Mouse (Mus musculus) embryo, embryonic 10 days (tissue): ENCODE measurements around the gene H2-Ob.
"Not testable (repeated sequence)": the region's sequence is repeated elsewhere in the genome, so short reads cannot be mapped to it uniquely, and the experiment has no call there.

Experiments used
- DNase-seq: peaks from one replicate; pipeline ENCODE4 v3.0.0-alpha.2; 2015; ENCODE audit warnings: low spot score

H2-Ob gene

DNA sequence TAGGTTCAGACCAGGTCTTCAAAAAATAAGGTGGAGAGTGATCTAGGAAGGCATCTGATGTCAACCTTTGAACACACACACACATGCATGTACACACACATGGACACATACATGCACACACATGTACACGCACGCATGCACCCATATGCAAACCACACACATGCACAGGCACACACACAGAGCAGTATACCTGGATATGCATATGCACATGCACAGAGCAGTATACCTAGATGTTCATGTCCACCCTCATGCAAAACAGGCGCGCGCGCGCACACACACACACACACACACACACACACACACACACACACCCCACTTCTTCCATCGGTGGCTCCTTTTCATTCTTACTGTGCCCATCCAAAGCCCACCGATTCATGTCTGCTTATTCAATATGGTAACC, 30.8 kb upstream of the H2-Ob start:
- no peak for DNase-seq

DNA sequence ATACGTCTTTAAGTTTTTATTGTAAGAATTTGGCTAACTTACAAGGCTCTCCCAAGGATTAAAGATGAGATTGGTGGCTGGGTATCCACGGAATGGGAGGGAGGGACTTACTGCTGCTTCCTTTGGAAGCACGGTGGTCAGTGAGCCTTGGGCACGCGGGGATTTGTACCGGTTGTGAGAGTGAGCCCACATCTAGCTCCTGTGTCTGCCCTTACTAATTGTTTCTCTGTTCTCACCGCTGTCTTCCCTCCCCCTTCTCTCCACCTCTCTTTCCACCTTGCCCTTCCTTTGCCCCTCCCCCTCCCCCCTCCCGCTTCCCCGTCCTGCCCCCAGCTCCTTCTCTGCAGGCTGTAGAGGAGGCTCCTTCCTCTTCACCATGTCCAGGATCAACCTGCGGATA, 30.3 kb upstream of the H2-Ob start:
- no peak for DNase-seq

DNA sequence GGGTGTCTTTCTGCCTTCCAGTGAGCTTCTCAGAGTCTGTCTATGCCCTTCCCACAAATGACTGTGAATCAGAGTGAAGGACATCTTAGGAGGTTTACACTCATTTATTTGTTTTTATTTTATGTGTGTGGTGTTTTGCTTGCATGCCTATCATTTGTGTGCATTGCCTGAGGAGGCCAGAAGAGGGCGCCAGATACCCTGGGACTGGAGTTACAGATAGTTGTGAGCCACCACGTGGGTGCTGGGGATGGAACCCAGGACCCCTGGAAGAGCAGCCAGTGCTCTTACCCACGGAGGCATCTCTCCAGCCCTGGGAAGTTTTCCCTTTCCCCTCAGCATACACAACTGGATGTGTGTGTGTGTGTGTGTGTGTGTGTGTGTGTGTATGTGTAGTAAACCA, 29.0 kb upstream of the H2-Ob start:
- DNase-seq = no peak

DNA sequence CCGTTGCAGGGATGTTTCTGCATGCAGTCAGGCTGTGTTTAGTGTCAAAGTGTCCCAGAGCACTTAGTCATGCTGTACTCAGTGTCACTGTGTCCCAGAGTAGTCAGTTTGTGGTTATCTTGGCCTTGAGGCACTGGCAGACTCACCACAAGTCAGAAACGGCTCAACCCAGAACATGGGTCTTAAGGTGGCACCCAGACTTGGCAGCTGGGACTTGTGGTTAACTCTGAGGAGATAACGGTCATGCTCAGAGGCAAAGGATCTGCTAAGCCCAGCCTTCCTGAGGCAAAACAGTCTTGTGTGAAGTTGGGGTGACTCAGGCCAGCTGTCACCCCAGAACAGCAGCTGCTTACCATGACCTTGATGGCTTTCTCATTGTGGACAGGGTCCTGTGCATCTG, 28.1 kb upstream of the H2-Ob start:
- DNase-seq = no peak

DNA sequence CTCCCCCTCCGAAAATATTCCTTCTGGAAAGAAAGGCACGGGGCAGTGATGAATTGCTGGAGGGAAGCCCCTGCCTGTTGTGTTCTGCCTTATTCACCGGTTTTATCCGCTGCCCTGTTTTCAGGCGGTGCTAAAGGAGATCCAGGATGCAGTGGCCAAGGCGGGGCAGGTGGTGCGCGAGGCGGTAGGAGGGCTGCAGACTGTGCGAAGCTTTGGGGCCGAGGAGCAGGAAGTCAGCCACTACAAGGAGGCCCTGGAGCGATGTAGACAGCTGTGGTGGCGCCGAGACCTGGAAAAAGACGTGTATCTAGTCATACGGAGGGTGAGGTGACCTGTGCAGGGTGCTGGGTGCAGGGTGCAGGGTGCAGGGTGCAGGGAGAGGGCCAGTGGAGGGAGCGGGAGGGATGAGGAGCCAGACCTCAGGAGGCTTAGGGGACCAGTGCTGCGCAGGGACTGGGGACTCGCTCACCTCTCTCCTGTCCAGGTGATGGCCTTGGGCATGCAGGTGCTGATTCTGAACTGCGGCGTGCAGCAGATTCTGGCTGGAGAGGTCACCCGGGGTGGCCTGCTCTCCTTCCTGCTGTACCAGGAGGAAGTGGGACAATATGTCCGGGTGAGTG, 26.8 kb upstream of the H2-Ob start:
- no peak for DNase-seq

DNA sequence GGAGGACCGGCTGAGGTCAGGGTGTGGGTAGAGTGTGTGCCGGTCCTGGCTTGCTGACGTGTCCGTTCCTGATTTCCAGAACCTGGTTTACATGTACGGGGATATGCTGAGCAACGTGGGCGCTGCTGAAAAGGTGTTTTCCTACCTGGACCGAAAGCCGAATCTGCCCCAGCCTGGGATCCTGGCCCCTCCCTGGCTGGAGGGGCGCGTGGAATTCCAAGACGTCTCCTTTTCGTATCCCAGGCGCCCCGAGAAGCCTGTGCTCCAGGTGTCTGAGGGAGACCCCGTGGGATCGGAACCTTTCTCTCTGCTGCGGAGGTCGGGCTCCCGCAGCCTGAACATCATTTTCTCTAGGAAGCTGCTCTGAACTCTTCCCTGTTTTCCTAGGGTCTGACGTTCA, 24.8 kb upstream of the H2-Ob start:
- no peak for DNase-seq

DNA sequence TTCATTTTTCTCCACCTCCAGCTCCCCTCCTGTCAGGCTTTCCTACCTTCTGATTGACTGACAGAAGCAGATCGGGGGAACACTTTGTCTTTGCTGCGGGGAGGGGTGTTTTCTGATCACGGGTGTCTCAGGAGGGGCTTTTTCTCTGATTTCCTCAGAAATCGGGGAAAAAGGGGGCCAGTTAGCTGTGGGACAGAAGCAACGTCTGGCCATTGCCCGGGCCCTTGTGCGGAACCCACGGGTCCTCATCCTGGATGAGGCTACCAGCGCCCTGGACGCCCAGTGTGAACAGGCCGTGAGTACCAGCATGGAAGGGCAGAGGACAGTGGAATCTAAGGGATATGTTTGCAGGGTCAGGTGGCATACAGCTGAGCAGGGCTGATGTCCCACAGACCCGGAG, 23.5 kb upstream of the H2-Ob start:
- DNase-seq = no peak

DNA sequence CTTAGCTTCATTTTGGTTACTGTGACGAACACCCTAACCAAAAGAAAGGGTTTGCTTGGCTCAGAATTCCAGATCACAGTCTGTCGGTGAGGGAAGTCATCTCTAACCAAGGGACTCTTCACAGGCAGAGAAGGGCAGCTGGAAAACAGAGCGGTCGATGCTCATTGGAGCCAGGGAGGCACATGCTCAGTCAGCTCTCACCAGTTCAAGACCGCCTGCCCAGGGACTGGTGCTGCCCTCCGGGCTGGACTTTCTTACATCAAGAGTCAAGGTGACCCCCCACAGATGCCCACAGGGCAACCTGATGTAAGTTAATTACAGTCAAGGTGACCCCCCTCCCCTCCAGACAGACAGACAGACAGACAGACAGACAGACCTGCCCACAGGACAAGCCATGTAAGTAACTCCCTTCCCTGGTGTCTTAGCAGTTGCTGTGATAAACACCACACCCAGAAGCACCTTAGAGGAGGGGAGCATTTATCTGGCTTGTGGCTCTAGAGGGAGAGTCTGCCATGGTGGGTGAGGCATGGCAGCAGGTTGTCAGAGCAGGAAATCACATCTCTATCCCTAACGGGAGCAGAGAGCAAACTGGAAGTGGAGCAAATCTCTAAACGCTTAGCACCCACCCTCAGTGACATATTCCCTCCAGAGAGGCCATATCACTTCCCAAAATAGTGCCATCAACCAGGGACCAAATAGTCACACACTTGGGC, 21.3 kb upstream of the H2-Ob start:
- no peak for DNase-seq

DNA sequence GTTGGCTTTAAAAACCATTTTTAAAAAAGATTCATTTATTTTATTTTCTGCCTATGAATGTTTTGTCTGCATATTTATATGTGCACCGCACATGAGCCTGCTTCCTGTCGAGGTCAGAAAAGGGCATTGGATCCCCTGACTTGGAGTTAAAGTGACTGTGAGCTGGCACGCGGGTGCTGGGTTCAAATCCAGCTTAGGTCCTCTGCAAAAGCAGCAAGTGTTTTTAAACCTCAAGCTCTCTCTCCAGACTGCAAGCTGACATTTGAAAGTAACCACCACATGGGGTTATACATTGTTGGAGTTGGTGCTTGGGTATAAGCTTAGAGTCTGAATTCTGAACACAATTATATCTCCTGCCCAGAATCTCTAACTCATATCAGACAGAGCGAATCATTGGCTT, 20.7 kb upstream of the H2-Ob start:
- DNase-seq = no peak

DNA sequence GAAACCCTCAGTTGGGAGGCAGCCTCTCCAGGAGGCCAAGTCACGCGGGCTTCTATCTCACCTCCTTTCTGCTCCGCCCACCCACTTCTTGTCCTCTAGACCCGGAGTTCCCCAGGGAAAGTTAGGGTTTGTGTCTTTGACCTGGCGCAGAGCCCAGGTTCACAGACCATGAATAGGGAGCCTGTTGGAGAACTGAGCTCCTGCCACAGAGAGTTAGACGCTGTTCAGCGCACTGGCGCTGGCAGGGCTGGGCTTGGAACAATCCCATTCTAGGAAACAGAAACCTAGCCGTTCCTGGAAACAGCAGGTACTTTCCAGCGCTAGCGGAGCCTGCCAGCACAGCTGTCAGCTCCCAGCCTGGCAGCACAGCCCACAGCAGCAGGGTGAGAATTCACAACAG, 20.0 kb upstream of the H2-Ob start:
- no peak for DNase-seq

DNA sequence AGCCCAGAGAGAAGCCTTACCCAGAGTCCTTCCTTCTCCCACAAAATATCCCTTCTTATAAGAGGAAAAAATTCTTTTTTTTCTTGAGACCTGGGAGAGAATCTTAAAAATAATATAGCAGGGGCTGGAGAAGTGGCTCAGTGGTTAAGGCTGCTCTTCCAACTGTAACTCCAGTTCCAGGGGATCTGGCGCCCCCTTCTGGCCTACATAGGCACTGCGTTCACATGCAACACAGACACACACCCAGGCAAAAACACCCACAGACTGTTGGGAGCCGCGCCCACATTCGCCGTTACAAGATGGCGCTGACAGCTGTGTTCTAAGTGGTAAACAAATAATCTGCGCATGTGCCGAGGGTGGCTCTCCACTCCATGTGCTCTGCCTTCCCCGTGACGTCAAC, 19.6 kb upstream of the H2-Ob start:
- DNase-seq = not testable (repeated sequence)

DNA sequence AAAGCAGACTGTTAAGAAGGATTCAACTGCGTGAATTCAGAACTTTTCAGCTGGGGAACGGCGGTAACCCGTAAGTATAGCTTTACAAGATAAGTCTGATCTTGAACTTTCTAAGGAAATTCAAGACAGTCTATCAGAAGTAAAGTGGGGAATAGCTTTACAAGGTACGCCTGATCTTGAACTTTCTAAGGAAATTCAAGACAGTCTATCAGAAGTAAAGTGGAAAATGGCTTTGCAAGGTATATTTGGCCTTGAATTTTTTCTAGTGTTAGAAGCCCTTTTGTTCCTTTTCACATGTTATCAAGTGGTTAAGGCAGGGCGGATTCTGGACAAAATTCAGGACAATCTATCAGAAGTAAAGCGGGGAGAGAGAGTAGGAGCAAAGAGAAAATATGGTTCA, 18.9 kb upstream of the H2-Ob start:
- DNase-seq = not testable (repeated sequence)

DNA sequence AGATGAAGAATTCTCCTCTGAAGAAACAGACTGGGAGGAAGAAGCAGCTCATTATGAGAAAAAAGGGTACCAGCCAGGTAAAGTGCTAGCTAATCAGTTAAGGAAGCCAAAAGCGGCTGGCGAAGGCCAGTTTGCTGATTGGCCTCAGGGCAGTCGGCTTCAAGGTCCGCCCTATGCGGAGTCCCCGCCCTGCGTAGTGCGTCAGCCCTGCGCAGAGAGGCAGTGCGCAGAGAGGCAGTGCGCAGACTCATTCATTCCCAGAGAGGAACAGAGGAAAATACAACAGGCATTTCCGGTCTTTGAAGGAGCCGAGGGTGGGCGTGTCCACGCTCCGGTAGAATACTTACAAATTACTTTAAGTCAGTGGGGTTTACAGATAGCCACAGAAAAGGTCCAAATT, 18.3 kb upstream of the H2-Ob start:
- not testable (repeated sequence) for DNase-seq

DNA sequence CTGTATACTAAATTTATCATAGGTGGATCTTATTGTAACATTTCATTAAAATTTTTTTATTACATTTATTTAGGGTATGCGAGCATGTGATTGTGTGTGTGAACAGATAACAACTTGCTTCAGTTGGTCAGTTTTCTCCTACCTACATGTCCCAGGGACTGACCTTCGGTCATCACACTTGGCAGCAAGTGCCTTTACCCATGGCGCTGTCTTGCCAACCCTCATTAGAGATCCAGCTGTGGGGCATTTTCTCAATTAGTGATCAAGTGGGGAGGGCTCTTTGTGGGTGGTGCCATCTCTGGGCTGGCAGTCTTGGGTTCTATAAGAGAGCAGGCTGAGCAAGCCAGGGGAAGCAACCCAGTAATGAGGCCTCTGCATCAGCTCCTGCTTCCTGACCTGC, 13.9 kb upstream of the H2-Ob start:
- DNase-seq = no peak

DNA sequence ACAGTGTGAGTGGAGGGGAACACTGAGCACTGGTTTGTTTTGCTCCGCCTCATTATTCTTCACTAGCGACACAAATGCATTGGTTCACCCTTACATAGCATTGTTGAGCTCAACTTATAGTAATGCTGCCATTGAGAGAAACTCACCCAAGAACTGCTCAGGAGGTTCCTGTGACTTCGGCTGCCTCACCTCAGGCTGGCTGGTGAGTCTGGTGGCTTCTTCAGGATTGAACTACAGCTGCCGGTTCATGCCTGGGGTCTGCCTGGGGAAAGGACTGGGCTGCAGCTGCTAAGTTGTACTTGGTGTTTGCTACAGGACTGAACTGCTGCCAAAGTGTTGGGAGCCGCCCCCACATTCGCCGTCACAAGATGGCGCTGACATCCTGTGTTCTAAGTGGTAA, 13.3 kb upstream of the H2-Ob start:
- DNase-seq = no peak

DNA sequence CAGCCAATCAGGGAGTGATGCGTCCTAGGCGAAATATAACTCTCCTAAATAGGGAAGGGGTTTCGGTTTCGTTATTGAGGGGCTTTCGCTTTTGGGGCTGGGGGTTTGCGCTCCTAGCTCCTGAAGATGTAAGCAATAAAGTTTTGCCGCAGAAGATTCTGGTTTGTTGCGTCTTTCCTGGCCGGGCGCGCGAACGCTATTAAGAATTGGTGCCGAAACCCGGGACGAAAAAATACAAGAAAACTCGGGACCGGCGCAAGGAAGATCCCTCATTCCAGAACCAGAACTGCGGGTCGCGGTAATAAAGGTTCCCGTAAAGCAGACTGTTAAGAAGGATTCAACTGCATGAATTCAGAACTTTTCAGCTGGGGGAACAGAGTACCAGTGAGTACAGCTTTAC, 12.8 kb upstream of the H2-Ob start:
- not testable (repeated sequence) for DNase-seq

DNA sequence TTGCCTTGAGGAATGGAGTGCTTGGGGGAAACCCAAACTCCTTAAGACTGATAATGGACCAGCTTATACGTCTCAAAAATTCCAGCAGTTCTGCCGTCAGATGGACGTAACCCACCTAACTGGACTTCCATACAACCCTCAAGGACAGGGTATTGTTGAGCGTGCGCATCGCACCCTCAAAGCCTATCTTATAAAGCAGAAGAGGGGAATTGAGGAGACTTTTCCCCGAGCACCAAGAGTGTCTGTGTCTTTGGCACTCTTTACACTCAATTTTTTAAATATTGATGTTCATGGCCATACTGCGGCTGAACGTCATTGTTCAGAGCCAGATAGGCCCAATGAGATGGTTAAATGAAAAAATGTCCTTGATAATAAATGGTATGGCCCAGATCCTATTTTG, 7.7 kb upstream of the H2-Ob start:
- not testable (repeated sequence) for DNase-seq

DNA sequence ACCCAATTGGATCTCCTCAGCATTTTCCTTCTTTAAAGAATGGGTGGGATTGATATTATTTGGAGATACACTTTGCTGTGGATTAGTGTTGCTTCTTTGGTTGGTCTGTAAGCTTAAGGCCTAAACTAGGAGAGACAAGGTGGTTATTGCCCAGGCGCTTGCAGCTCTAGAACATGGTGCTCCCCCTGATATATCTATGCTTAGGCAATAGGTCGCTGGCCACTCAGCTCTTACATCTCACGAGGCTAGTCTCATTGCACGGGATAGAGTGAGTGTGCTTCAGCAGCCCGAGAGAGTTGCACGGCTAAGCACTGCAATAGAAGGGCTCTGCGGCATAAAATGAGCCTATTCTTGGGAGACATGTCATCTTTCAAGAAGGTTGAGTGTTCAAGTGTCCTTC, 6.7 kb upstream of the H2-Ob start:
- not testable (repeated sequence) for DNase-seq

DNA sequence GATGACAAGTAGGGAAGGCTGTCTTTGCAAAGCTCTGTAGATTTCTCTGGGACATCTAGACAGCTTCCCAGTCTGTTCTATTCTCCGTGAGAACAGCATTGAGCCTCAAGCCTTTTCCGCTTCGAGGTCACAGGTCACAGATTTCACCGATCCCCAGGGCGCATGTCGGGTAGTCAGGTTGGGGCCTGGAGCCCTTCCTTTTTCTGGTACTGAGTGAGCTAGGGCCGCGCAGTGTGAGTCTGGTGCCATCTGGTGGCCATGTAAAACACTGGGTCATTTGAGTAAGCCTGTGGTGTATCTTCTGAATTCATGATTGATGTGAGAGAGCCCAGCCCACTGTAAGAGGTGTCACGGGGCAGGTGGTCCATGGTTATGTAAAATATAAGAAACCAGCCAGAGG, 3.8 kb upstream of the H2-Ob start:
- peak; percentile 68 for DNase-seq

DNA sequence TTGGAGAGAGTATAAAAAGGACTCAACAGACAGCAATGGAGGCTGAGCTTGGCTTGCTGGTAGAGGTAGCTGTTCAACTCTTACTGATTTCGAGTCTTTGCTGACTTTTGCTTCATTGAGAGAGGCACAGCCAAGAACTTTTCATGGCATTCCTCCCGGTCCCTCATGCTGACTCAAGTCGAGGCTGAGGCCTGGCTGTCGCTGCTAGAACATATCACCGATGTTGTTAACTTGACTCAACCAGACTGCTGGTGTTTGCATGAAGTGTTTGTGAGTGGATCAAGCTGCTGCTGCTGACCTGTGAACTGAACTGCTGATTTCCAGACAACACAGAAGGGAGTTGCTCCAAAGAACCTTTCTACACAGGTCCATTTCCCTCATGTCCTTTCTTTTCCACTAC, 2.0 kb upstream of the H2-Ob start:
- no peak for DNase-seq

DNA sequence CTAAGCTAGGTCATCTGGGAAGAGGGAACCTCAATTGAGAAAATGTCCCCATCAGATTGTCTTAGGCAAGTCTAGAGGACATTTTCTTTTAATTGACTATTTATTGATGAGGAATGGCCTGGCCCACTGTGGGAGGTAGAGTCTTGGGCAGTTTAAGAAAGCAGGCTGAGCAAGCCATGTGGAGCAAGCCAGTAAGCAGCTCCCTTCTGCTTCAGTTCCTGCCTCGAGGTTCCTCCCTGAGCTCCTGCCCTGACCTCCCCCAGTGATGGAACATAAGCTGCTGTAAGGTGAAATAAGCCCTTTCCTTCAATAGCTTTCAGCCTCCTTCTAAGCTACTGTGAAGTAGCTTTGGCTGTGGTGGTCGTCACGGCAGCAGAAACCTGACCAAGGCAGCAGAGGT, 962 bp upstream of the H2-Ob start:
- no peak for DNase-seq

DNA sequence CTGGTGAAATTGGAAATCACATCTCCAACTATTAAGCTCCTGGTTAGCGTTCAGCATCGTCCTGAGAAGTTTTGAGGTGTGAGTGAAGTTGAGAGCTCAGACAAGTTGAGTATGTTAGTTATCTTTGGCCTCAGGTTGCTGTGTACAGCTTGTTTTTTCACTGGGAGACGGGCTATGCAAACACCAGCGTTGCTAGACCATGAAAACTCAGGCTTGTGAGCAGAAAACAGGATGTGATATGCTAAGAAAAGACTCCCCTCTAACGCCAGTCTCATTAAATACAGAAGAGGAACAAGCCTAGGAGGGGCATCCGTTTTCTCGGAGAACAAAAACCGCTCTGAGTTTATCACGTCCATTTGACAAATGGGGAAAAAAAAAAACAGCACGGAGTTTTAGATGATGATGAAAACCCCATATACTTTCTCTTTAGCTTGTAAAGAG, 918 bp downstream of the H2-Ob start:
- no peak for DNase-seq

DNA sequence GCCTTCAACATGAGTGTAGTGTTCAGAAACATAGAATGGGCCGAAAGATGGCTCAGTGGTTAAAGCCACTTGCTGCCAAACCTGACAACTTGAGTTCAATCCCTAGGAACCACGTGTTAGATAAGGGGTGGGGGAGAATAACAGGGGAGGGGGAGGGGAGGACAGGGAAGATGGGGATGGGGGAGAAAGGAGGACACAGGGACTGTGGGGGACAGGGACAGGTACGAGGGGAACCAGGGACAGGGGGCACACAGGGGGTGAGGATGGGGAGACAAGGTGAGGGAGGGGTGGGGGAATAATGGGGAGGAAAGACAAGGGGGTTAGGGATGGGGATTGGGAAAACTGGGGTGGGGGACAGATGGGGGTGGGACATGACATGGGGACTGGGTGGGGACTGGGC, 1.7 kb downstream of the H2-Ob start:
- no peak for DNase-seq

DNA sequence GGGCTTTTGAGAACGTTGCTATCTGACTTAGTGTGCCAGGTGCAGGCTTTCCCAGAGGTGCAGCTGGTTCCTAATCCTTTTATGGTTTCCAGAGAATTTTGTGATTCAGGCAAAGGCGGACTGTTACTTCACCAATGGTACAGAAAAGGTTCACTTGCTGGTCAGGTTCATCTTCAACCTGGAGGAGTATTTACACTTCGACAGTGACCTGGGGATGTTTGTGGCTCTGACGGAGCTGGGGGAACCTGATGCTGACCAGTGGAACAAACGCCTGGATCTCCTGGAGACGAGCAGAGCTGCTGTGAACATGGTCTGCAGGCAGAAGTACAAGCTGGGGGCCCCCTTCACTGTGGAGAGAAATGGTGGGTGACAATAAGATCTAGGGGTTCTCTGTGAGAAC, 2.2 kb downstream of the H2-Ob start:
- DNase-seq = no peak
